Mouse (Mus musculus) midbrain, embryonic 12.5 days (tissue): Measurements from ENCODE around the gene Tfrc. TPM values are rescaled to one million over a fixed set of nuclear protein-coding genes. Genes with fewer than 3 reads are reported as not detected.

Experiments used
- ATAC-seq: fragments of 200-750 bp; cut with Nextera tagmentation; 2 replicates; pipeline ENCODE4 v1.8.0; 2017; ENCODE audit warnings: low read depth, moderate TSS enrichment, moderate library complexity; ENCODE audit not compliant: low FRiP score
- H3K27ac ChIP-seq: fragments of 300-500 bp; sonication (generic); replicated peaks from 2 replicates; pipeline ENCODE4 v1.5.1; 2016; ENCODE audit warnings: mild to moderate bottlenecking
- H3K27me3 ChIP-seq: fragments of 300-500 bp; sonication (generic); 2 replicates; pipeline ENCODE4 v1.6.1; 2016; ENCODE audit warnings: mild to moderate bottlenecking
- H3K36me3 ChIP-seq: fragments of 300-500 bp; sonication (generic); 2 replicates; pipeline ENCODE4 v1.6.1; 2016
- H3K4me1 ChIP-seq: fragments of 300-500 bp; sonication (generic); 2 replicates; pipeline ENCODE4 v1.6.1; 2016
- H3K4me2 ChIP-seq: fragments of 300-500 bp; sonication (generic); replicated peaks from 2 replicates; pipeline ENCODE4 v1.6.1; 2016; ENCODE audit warnings: mild to moderate bottlenecking, moderate library complexity
- H3K4me3 ChIP-seq: fragments of 300-500 bp; sonication (generic); 2 replicates; pipeline ENCODE4 v1.5.1; 2016; ENCODE audit warnings: mild to moderate bottlenecking
- H3K9ac ChIP-seq: fragments of 300-500 bp; sonication (generic); replicated peaks from 2 replicates; pipeline ENCODE4 v1.6.1; 2016; ENCODE audit warnings: mild to moderate bottlenecking, moderate library complexity
- H3K9me3 ChIP-seq: fragments of 300-500 bp; sonication (generic); 2 replicates; pipeline ENCODE4 v1.6.1; 2016; ENCODE audit warnings: mild to moderate bottlenecking
- WGBS: fragments of 180-500 bp; shearing (Covaris S2); methylation state at CpG from one replicate; pipeline ENCODE4 v1.1.7; 2016; 5-methylcytosine and 5-hydroxymethylcytosine counted together
- polyA plus RNA-seq: library from polyadenylated mRNA; unstranded; fragments of >200 nt; fragmentation: Nextera tagmentation; extraction: Ambion mirVana; gene quantifications from 2 replicates; pipeline ENCODE4 v1.2.1, GENCODE M21; 2016

Gene Tfrc
- polyA plus RNA-seq, 1 experiment from 2014 or later, result 64.1 TPM

DNA sequence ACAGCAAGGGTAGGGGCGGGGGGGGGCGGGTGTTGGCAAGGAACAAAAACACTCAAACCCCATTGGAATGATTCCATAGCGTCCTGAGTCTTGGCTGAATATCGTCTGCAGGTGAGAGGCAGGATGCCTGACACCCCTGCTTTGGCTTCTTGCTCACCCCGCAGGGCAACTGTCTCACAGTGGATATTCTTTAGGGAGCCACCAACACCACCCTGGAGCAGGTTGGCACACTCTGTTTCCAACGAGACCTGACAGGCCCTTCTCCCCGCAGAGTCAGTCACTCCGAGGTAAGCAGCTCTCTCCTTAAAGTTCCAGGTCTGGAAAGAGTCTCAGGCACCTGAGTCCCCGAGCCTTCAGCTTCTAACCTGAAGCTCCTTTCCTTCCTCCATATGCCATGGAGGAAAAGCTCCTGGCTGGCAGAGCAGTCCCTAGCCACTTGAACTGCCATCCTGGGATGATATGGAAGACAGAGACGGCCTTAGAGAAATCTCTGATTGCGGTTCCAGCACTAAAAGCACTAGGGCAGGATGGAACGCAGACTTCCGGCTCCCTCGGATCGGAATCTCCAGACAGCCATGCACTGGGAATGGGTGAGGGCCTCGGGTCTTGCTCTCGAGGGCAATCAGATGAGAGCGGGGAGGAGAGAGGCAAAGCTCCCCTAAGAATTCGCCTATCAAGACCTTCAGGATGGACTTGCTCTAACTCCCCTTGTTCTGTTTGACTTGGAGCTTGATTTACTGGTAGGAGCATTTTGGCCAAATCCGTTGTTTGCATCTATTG lies 32.9 kb downstream of the Tfrc start:
- Histone ChIP-seq H3K9ac (no peak overlapping the region), H3K27me3 (peaks cover 5% of the 10 kb centered on the region; the same call in 1 of the 2 replicates), H3K36me3 (no peaks in the 10 kb centered on the region), H3K4me1 (peaks cover 19% of the 10 kb centered on the region), H3K4me3 (no peak overlapping the region), H3K27ac (no peak overlapping the region), H3K9me3 (no peaks in the 10 kb centered on the region), H3K4me2 (no peak overlapping the region)
- ATAC-seq, result no peak
- WGBS, result 64% methylated on average over 20 of the region's 20 CpGs

DNA sequence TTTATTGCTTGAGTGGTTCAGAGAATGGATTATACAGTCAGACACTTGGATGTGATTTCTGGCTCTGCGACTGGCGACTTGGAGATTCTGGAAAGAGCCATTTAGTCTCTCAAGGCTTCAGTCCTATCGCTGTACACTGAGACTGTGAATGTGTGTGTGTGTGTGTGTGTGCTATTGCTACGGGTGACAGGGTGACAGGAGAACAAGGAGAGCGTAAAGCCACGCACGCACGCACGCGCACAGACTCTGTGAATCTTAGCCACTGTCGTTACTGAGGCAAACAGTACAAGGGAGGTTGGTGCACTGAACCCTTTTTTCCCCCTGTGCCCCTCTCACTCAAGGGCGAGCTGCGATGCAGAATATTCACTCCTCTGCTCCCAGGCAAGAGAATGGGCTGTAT lies 33.6 kb downstream of the Tfrc start:
- no peaks in the 10 kb centered on the region for H3K9me3 ChIP-seq
- peaks cover 5% of the 10 kb centered on the region; the same call in 1 of the 2 replicates for H3K27me3 ChIP-seq
- WGBS, result 54% methylated on average over 13 of the region's 13 CpGs

DNA sequence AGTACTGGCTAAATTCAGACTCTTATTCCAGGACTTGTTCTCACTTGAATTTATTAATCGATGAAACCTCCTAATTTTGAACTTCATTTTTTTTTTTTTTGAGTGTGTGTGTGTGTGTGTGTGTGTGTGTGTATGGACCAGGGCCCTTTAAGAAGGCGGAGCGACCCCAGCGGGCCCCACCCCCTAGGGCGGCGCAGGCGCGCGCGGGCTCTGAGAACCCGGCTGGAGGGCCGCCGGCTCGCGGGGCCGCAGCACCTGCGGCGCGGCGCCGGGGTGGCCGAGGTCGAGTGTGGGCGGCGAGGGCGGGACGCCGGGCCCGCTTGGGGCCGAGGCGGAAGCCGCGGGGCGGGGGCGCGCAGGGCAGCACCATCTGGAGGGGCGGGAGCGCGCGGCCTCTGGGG lies 34.9 kb downstream of the Tfrc start, which contains the start of gene Tnk2:
Gene Tnk2, plus strand, starts transcription at position 214 of the 401 bp plus-strand sequence.
- no peaks in the 10 kb centered on the region for H3K9me3 ChIP-seq
- H3K4me2 ChIP-seq, result peak within 1 kb of the TSS; percentile 93
- H3K27ac ChIP-seq, result peak within 1 kb of the TSS; percentile 86
- peaks cover 5% of the 10 kb centered on the region; the same call in 1 of the 2 replicates for H3K27me3 ChIP-seq
- peak within 1 kb of the TSS; percentile 87 for H3K9ac ChIP-seq
- no peaks in the 10 kb centered on the region for H3K36me3 ChIP-seq
- H3K4me1 ChIP-seq, result peaks cover 19% of the 10 kb centered on the region
- 1% methylated on average over 24 of the region's 40 CpGs for WGBS
- H3K4me3 ChIP-seq, result peak within 1 kb of the TSS; percentile 95
- peak; percentile 92 for ATAC-seq

More for the DNA sequence above, 33.6 kb downstream of the Tfrc start:
- no peaks in the 10 kb centered on the region for H3K36me3 ChIP-seq
- no peak overlapping the region for H3K4me2 ChIP-seq
- no peak overlapping the region for H3K9ac ChIP-seq
- no peak for ATAC-seq
- no peak overlapping the region for H3K27ac ChIP-seq
- H3K4me3 ChIP-seq, result no peak overlapping the region
- H3K4me1 ChIP-seq, result peaks cover 19% of the 10 kb centered on the region

DNA sequence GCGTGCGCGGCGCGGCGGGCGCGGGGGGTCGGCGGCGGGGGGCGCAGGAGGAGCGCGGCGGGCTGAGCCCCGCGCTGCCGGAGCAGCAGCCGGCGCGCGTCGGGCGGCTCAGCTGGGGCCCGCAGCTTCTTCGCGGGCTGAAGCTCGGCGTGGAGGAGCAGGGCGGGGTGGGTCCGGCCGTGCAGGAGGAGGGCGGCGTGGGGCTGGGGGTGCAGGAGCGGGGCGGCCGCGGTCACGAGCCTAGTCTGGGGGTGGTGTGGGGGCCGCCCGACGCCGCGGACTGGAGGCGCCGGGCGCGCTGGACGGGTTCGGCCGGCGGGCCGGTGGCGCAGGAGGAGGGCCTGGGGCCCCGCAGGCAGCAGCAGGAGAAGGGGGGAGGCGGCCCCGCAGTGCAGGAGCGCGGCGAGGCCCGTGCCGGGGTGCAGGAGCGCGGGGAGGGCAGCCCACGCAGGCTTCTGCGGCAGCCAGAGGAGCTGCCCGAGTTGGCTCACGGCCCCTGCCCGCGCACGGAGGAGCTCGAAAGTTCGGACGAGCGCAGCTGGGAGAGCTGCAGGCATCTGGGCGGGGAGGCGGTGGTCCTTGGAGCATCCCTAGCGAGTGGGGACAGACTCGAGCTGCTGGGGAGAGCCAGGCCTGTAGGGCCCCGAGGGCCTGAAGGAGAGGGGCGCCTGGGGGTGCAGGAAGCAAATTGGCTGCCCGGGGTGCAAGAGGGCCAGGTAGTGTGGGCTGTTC lies 35.5 kb downstream of the Tfrc start:
- no peaks in the 10 kb centered on the region for H3K9me3 ChIP-seq
- peak overlapping the region; percentile 95 for H3K4me3 ChIP-seq
- H3K27me3 ChIP-seq, result peaks cover 5% of the 10 kb centered on the region; the same call in 1 of the 2 replicates
- peak; percentile 84 for ATAC-seq
- peak overlapping the region; percentile 87 for H3K9ac ChIP-seq
- peak overlapping the region; percentile 93 for H3K4me2 ChIP-seq
- no peaks in the 10 kb centered on the region for H3K36me3 ChIP-seq
- H3K4me1 ChIP-seq, result peaks cover 19% of the 10 kb centered on the region
- peak overlapping the region; percentile 86 for H3K27ac ChIP-seq
- WGBS, result under 1% methylated on average over 45 of the region's 82 CpGs

DNA sequence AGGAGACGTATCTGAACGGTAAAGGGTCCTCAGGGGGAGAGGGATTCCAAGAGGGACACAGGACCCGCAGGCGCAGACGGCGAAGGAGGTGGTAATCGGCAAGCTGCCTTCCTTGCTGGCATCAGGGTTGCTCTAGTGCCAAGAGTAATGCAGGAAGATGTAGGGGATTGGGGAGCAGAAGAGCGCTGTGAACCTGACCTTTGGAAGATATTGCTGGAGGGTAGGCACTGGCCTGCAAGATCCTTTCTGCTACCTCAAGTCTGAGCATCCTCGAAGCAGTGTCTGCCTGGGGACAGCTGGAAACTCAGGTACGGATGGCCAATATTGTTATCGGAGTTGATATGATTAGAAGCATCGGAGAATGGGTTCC lies 36.1 kb downstream of the Tfrc start:
- H3K27ac ChIP-seq, result peak overlapping the region; percentile 86
- H3K27me3 ChIP-seq, result peaks cover 5% of the 10 kb centered on the region; the same call in 1 of the 2 replicates
- no peak; the same call in 1 of the 2 replicates for ATAC-seq
- WGBS, result 13% methylated on average over 12 of the region's 12 CpGs
- peak overlapping the region; percentile 93 for H3K4me2 ChIP-seq
- H3K9ac ChIP-seq, result peak overlapping the region; percentile 87
- peaks cover 19% of the 10 kb centered on the region for H3K4me1 ChIP-seq
- no peaks in the 10 kb centered on the region for H3K9me3 ChIP-seq
- peak overlapping the region; percentile 95 for H3K4me3 ChIP-seq
- no peaks in the 10 kb centered on the region for H3K36me3 ChIP-seq

DNA sequence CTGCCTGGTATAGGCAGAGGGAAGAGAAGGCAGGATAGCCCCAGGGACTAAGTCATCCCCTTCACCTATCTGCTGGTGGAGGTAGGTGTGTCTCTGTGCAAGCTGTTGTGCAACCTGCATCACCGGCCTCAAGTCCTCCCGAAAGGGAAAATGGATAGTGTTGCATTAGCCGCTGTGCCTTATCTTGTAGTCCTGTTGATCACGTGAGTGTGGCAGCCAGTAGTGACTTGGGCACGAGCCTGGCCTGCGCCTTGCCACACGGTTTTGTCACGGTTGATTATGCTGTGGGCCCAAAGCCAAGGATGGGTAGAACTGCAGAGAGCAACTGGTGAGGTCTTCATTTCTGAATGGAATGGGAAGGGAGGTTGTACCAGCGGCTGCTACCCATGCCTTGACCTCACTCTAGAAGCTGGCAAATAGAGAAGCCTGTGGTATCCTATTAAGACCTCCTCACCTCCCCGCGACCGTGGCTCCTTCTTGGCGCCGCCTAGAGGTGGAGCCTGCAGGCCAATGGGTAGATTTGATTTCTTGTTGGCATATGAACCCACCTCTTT lies 36.7 kb downstream of the Tfrc start:
- Histone ChIP-seq H3K36me3 (no peaks in the 10 kb centered on the region), H3K9ac (peak overlapping the region; percentile 87; the same call in 1 of the 2 replicates), H3K4me1 (peaks cover 19% of the 10 kb centered on the region), H3K9me3 (no peaks in the 10 kb centered on the region), H3K4me3 (peak overlapping the region; percentile 95), H3K4me2 (peak overlapping the region; percentile 93), H3K27ac (no peak overlapping the region), H3K27me3 (peaks cover 5% of the 10 kb centered on the region; the same call in 1 of the 2 replicates)
- ATAC-seq, result no peak
- 28% methylated on average over 14 of the region's 14 CpGs for WGBS

DNA sequence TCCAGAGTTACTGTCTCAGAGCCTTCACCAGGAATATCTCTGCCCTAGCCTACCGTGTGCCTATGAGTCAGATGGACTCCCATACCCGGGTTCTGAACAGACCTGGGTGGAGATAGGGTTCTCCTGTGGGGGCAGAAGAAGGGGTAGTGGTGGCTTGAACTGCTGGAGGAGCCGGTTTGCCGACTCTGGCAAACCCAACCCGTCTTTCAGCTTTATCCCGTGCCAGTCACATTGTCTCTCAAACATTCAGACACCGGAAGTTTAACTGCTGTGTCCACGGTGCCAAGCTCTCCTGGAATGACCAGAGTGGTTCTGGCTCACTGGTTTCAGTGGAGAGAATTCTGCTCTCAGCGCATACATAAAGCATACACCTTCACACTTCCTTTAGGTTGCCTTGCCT lies 37.3 kb downstream of the Tfrc start:
- Histone ChIP-seq H3K27me3 (peaks cover 5% of the 10 kb centered on the region; the same call in 1 of the 2 replicates), H3K4me3 (peak overlapping the region; percentile 95; the same call in 1 of the 2 replicates), H3K4me1 (peaks cover 19% of the 10 kb centered on the region), H3K4me2 (peak overlapping the region; percentile 93), H3K9ac (no peak overlapping the region), H3K9me3 (no peaks in the 10 kb centered on the region), H3K36me3 (no peaks in the 10 kb centered on the region), H3K27ac (no peak overlapping the region)
- WGBS, result 91% methylated on average over 9 of the region's 9 CpGs
- no peak for ATAC-seq

DNA sequence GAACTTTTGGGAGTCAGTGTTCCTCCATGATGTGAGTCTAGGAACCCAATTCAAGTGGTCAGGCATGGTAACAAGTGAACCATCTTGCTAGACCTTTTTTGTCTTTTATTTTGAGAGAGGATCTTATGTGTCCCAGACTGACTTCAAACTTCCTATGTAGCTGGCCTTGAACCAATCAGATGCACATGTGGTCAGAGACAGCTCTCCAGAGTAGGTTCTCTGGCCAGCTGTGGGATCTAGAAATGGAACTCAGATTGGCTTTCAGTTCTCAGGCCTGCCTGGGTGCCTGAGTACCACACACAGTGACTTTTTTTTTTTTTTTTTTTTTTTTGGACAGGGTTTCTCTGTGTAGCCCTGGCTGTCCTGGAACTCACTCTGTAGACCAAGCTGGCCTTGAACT lies 39.0 kb downstream of the Tfrc start:
- Histone ChIP-seq H3K9me3 (no peaks in the 10 kb centered on the region), H3K36me3 (no peaks in the 10 kb centered on the region; the same call in 1 of the 2 replicates), H3K4me2 (no peak overlapping the region), H3K4me1 (peaks cover 19% of the 10 kb centered on the region), H3K4me3 (no peak overlapping the region), H3K27ac (no peak overlapping the region), H3K9ac (no peak overlapping the region), H3K27me3 (no peaks in the 10 kb centered on the region)
- ATAC-seq, result no peak

DNA sequence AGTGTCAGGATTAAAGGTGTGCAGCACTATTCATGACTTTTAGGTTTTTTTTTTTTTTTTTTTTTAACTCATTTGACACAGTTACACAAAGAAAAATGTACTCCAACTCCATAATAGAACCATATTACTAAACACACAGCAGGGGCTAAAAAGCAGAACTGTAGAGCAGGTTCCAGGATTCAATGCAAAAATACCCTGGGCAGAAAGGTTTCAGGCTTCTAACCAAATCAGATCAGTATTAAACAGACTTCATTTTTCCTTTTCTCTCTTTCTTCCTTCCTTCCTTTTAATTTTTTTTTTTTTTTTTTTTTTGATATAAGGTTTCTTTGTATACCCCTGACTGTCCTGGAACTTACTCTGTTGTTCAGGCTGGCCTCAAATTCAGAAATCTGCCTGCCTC lies 41.7 kb downstream of the Tfrc start:
- Histone ChIP-seq H3K27ac (no peak overlapping the region), H3K27me3 (no peaks in the 10 kb centered on the region)
- no peak for ATAC-seq

DNA sequence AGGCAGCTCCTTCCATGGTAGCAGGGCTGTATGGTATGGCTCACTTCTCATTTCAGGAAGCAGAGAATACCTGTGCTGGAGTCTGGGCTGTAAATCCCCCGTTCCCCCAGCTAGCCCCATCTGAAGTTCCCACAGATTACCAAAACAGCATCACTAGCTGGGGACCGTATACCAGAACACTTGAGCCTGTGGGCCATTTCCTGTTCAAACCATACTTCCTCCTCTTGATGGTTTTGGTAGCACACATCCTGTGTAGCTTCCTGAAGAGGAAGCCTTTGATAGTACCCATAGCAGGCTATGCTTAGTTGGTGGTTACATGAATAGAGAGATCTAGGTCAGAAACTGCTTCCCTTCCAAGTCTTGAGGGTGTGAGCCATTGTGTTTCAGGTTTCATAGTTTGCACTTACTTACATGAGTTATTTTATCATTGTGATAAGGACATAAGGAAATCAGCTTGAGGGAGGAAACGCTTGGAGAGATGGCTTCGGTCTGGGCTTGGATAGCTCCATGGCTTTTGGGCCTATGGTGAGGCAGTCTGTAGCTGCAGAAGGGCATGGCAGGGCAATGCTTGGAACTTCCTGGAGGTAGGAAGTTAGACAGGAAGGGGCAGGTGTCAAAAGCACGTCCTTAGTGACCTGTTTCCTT lies 42.4 kb downstream of the Tfrc start:
- Histone ChIP-seq H3K4me3 (no peak overlapping the region), H3K9me3 (no peaks in the 10 kb centered on the region), H3K9ac (no peak overlapping the region), H3K27ac (no peak overlapping the region), H3K27me3 (no peaks in the 10 kb centered on the region), H3K4me2 (no peak overlapping the region), H3K36me3 (no peaks in the 10 kb centered on the region; the same call in 1 of the 2 replicates), H3K4me1 (peaks cover 4% of the 10 kb centered on the region)
- no peak for ATAC-seq
- 90% methylated on average over 5 of the region's 5 CpGs for WGBS

More for the DNA sequence above, 41.7 kb downstream of the Tfrc start:
- no peak overlapping the region for H3K4me3 ChIP-seq
- H3K4me2 ChIP-seq, result no peak overlapping the region
- no peaks in the 10 kb centered on the region for H3K9me3 ChIP-seq
- peaks cover 10% of the 10 kb centered on the region for H3K4me1 ChIP-seq
- H3K36me3 ChIP-seq, result no peaks in the 10 kb centered on the region; the same call in 1 of the 2 replicates
- H3K9ac ChIP-seq, result no peak overlapping the region

DNA sequence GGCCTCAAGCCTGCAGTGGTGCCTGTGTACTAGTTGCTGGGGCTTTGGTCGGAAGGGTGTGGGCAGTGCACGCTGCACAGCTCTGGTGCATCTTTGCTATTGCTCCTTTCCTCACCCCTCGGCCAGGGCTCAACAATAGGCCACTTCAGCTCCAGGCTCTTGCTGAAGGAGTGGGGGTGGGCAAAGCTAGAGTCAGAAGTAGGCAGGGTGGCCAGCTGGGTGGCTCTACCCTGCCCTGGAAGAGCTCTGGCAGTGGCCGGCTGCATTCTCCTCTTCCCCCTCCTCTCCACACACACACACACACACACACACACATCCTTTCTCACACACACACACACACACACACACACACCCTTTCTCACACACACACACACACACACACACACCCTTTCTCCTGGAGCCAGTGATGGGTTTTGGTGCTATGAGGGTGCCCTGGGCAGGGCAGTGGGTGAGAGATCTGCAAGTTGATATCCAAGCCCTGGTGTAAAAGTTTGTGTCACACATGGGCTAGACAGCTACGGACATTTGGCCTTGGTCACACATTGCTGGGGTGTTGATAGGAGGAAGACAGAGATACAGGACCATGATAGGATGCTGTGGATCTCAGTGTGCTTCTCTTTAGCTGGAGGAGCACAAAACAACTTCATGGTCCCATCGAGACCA lies 45.5 kb downstream of the Tfrc start:
- WGBS, result 83% methylated on average over 6 of the region's 6 CpGs
- no peak overlapping the region for H3K4me3 ChIP-seq
- no peak overlapping the region for H3K9ac ChIP-seq
- H3K36me3 ChIP-seq, result no peaks in the 10 kb centered on the region; the same call in 1 of the 2 replicates
- no peaks in the 10 kb centered on the region for H3K9me3 ChIP-seq
- H3K4me1 ChIP-seq, result peaks cover 16% of the 10 kb centered on the region
- no peak overlapping the region for H3K4me2 ChIP-seq
- no peak overlapping the region for H3K27ac ChIP-seq
- ATAC-seq, result no peak
- no peaks in the 10 kb centered on the region for H3K27me3 ChIP-seq
